Mouse (Mus musculus): ENCODE measurements around the gene Lrrc4c. TPM values are rescaled to one million over a fixed set of nuclear protein-coding genes. Genes with fewer than 3 reads are reported as not detected.

Gene Lrrc4c
- polyA plus RNA-seq, 1 experiment from 2014 or later = 0.31 TPM

DNA sequence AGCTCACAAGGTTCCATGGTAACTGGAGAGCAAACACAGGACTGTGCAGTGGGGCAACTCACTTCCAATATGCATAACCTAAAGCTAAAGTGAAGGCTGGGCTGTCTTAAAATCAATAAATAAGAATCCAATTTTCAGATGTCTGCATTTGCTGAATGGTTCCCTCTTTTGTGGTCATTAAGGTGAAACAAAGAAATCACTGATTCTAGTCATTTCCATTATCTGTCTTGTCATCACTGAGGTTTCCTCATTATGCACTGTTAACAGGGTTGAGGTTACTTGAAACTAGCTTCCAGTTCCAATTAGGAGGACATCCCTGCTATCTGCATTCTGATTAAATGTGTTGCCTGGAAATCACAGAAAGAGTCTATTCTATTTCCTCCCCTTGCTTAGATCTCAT, 1291.5 kb downstream of the Lrrc4c start:
- Histone ChIP-seq H3K4me1 (replicated peaks) (no peaks in the 10 kb centered on the region), H3K27me3 (replicated peaks) (no peaks in the 10 kb centered on the region), H3K27ac (ENCODE audit: poor library complexity, severe bottlenecking) (no peak overlapping the region), H3K4me2 (no peak overlapping the region), H3K4me3 (no peak overlapping the region), H3K9me3 (replicated peaks) (no peaks in the 10 kb centered on the region), H3K9ac (no peak overlapping the region), H3K36me3 (no peaks in the 10 kb centered on the region)
- no peak for ATAC-seq (ENCODE audit: insufficient number of reproducible peaks, low FRiP score)

DNA sequence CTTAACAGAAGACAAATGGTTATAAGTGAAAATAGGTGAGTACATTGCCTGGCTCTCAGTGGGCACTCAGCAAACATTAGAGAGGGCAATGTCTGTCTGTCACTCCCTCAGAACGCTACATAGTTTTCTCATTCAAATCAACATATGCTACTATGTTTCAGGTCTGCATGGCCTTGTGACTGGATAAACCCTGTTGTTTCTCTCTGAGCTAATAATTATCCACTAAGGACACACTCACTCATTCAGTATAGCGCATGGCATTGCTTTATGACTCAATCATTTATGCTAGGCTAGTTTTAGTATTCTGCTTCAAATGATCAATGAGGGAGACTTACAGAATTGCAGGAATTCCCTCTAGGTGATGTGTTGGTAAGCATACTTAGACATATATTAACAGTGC, 1292.6 kb downstream of the Lrrc4c start:
- H3K27me3 ChIP-seq (replicated peaks) = no peaks in the 10 kb centered on the region
- no peak for ATAC-seq (ENCODE audit: insufficient number of reproducible peaks, low FRiP score)
- H3K4me2 ChIP-seq = no peak overlapping the region
- 80% methylated on average over 2 of the region's 2 CpGs for WGBS
- H3K4me1 ChIP-seq (replicated peaks) = no peaks in the 10 kb centered on the region
- no peak overlapping the region for H3K9ac ChIP-seq
- no peak overlapping the region for H3K27ac ChIP-seq (ENCODE audit: poor library complexity, severe bottlenecking)
- H3K4me3 ChIP-seq = no peak overlapping the region
- no peaks in the 10 kb centered on the region for H3K9me3 ChIP-seq (replicated peaks)
- H3K36me3 ChIP-seq = no peaks in the 10 kb centered on the region

DNA sequence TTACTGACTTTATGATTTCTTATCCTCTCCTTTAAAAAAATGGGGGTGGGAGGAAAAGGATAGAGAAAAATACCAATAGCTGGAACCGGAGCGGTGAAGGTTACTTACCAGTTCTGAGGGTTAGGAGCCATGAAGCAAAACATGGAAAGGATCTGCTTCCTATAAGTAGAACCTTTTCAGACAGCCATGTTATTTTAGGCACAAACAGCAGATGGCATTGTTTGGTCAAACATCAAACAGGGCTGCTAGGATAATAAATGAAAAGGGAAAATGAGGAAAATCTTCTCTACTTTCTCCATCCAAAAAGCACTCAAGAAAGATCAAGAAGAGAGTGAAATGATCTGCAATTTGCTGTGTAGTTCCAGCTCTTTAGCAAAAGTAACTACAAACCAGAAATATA, 1296.8 kb downstream of the Lrrc4c start:
- H3K9me3 ChIP-seq (replicated peaks) = no peaks in the 10 kb centered on the region
- no peak overlapping the region for H3K4me3 ChIP-seq
- H3K4me2 ChIP-seq = no peak overlapping the region
- H3K36me3 ChIP-seq = no peaks in the 10 kb centered on the region
- no peaks in the 10 kb centered on the region for H3K27me3 ChIP-seq (replicated peaks)
- no peaks in the 10 kb centered on the region for H3K4me1 ChIP-seq (replicated peaks)
- WGBS = 60% methylated on average over 2 of the region's 2 CpGs
- H3K9ac ChIP-seq = no peak overlapping the region
- no peak overlapping the region for H3K27ac ChIP-seq (ENCODE audit: poor library complexity, severe bottlenecking)
- no peak for ATAC-seq (ENCODE audit: insufficient number of reproducible peaks, low FRiP score)

DNA sequence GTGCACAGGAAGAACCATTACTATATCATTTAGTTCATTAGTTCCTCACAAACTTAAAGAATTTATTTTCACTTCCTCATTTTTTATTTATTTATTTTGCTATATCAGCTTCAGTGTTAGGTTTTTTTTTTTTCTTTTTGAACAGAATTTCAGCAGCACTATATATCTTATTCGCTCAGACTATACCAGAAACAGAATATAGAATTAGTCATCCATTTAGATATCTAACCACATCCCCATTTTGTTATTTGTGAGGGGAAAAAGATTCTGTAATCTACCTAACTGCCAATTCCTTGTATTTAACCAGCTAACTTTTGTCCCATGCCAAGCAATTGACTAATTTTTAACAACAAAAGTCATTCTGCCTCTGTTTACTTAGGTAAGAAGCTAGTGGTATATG, 1300.6 kb downstream of the Lrrc4c start:
- Histone ChIP-seq H3K27me3 (replicated peaks) (no peaks in the 10 kb centered on the region), H3K4me2 (no peak overlapping the region), H3K4me1 (replicated peaks) (no peaks in the 10 kb centered on the region), H3K36me3 (no peaks in the 10 kb centered on the region), H3K27ac (ENCODE audit: poor library complexity, severe bottlenecking) (no peak overlapping the region), H3K9me3 (replicated peaks) (no peaks in the 10 kb centered on the region), H3K9ac (no peak overlapping the region), H3K4me3 (no peak overlapping the region)
- no peak for ATAC-seq (ENCODE audit: insufficient number of reproducible peaks, low FRiP score)
- WGBS = 66% methylated on average over 1 of the region's 1 CpGs

DNA sequence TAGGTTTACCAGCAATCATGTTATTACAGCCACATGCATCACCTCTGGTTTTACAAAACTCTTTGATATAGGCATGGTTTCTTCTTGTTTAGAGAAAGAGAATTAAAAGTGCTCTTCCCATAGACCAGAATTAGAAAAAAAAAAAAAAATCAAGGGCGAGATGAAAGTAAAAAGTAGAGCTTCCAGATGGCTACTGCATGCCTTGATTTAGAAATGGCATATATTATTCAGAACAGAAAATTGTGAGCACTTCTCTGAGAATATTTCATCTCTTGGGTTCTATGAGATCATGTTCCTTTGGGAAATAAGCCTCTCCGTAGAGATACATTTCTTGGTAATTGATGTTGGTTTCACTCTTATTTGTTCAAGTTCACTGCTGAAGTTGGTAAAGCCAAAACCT, 1322.0 kb downstream of the Lrrc4c start:
- H3K9me3 ChIP-seq (replicated peaks) = 0 out of 2 replicates have a peak, but pooled peaks cover 2% of the 10 kb centered on the region
- WGBS = 78% methylated on average over 2 of the region's 2 CpGs
- no peaks in the 10 kb centered on the region for H3K4me1 ChIP-seq (replicated peaks)
- H3K27ac ChIP-seq (ENCODE audit: poor library complexity, severe bottlenecking) = no peak overlapping the region
- no peaks in the 10 kb centered on the region for H3K27me3 ChIP-seq (replicated peaks)
- no peak overlapping the region for H3K4me2 ChIP-seq
- H3K9ac ChIP-seq = no peak overlapping the region
- H3K36me3 ChIP-seq = no peaks in the 10 kb centered on the region
- ATAC-seq (ENCODE audit: insufficient number of reproducible peaks, low FRiP score) = no peak
- no peak overlapping the region for H3K4me3 ChIP-seq

DNA sequence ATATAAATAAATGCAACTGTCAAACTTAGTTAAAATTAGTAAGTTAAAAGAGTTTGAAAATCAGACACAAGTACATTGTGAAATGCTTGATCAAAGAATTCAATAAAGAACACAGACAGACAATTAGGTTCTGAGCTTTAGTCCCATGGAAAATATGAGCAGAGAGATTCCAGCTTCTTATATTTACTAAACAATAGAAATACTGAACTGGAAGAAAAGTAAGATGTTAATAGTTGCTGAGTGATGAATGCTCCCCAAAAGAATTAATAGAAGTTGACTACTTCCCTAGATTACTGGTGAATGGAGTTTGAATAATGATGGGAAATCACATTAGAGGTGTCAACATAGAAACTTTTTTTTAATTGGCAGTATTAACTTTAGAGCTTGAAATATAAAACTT, 1323.7 kb downstream of the Lrrc4c start:
- Histone ChIP-seq H3K9ac (no peak overlapping the region), H3K4me3 (no peak overlapping the region), H3K4me1 (replicated peaks) (no peaks in the 10 kb centered on the region), H3K27me3 (replicated peaks) (no peaks in the 10 kb centered on the region), H3K27ac (ENCODE audit: poor library complexity, severe bottlenecking) (no peak overlapping the region), H3K4me2 (no peak overlapping the region), H3K36me3 (no peaks in the 10 kb centered on the region), H3K9me3 (replicated peaks) (0 out of 2 replicates have a peak, but pooled peaks cover 2% of the 10 kb centered on the region)
- ATAC-seq (ENCODE audit: insufficient number of reproducible peaks, low FRiP score) = no peak

DNA sequence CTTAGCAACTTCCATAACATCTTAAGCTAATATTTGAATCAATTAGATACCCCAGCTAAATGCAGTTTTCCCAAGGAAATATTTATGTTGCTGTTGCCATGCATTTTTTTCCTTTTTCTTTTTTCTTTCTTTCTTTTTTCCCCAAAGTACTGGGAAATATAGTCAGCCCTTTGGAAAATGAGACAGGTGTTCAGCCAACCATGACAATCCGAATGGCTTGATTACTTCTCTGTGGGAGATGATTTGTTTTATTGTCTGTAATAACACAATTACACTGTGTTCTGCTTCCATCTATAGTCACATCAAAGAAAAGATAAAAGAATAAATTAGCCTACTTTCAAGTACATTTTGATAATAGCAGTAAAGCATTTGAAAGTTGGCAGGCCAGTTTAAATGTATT, 1334.7 kb downstream of the Lrrc4c start:
- no peak for ATAC-seq (ENCODE audit: insufficient number of reproducible peaks, low FRiP score)
- H3K9ac ChIP-seq = no peak overlapping the region
- 63% methylated on average over 1 of the region's 1 CpGs for WGBS
- H3K4me1 ChIP-seq (replicated peaks) = no peaks in the 10 kb centered on the region
- peaks cover 3% of the 10 kb centered on the region; the same call in 1 of the 2 replicates for H3K9me3 ChIP-seq (replicated peaks)
- H3K27ac ChIP-seq (ENCODE audit: poor library complexity, severe bottlenecking) = no peak overlapping the region
- H3K36me3 ChIP-seq = no peaks in the 10 kb centered on the region
- no peak overlapping the region for H3K4me2 ChIP-seq
- H3K27me3 ChIP-seq (replicated peaks) = no peaks in the 10 kb centered on the region
- H3K4me3 ChIP-seq = no peak overlapping the region

Small RNA genes within 50 kb of the gene (microRNA-seq; reads per million reads assigned to microRNA genes)
- gene Gm44320 = not detected

Data from heart, embryonic 12.5 days (tissue).